Comparison of ENCODE assay signal across 9 mouse cellular contexts in genomic region chr4:53919188-53919587, GRCm38 (mm10).
DNase-seq lines count a peak whose midpoint lies in the region; ATAC-seq and TF ChIP-seq lines count a peak whose summit lies in the region.
"Had no signal": no experiment of that assay in that cellular context is flagged by ENCODE, and none has a peak within 500 bp of the region (broad histone marks: within the 10 kb centered on the region; RNA-seq: fewer than 3 reads in every experiment).

No protein-coding gene starts in this region.

- no peaks in the 10 kb centered on the region; the same call in 1 of the 2 replicates for H3K27me3 ChIP-seq in G1E (ENCODE audit: insufficient read depth, low read length)
- no peaks in the 10 kb centered on the region for H3K27me3 ChIP-seq in neural tube, embryonic 11.5 days (ENCODE audit: control insufficient read depth, insufficient read depth, low read length)

- H3K36me3 ChIP-seq in G1E (replicated peaks): no peaks in the 10 kb centered on the region
- H3K36me3 ChIP-seq in neural tube, embryonic 11.5 days (ENCODE audit: control insufficient read depth, insufficient read depth, low read length): no peaks in the 10 kb centered on the region

- H3K4me3 ChIP-seq in G1E (ENCODE audit: low read depth, low read length): no peak overlapping the region
- no peak overlapping the region for H3K4me3 ChIP-seq in neural tube, embryonic 11.5 days (ENCODE audit: low read depth, low read length)
- H3K4me3 ChIP-seq: myocyte had no signal

- H3K4me2 ChIP-seq in neural tube, embryonic 11.5 days (ENCODE audit: low read depth): no peak overlapping the region

- H3K27ac ChIP-seq in neural tube, embryonic 11.5 days (ENCODE audit: low read depth, low read length): no peak overlapping the region

- TF ChIP-seq CTCF in G1E (IDR thresholded peaks at IDR 0.05; ENCODE audit: low read depth, low read length): no peak

- no peak overlapping the region for H3K9ac ChIP-seq in neural tube, embryonic 11.5 days (ENCODE audit: low read length)

- no peaks in the 10 kb centered on the region for H3K4me1 ChIP-seq in G1E (ENCODE audit: insufficient read depth, low read depth, low read length)
- H3K4me1 ChIP-seq in neural tube, embryonic 11.5 days (ENCODE audit: control insufficient read depth, insufficient read depth, low read length): no peaks in the 10 kb centered on the region

- no peaks in the 10 kb centered on the region for H3K9me3 ChIP-seq in G1E (replicated peaks)
- H3K9me3 ChIP-seq in neural tube, embryonic 11.5 days (ENCODE audit: control insufficient read depth, low read length): no peaks in the 10 kb centered on the region

- no peak for ATAC-seq in G1E (ENCODE audit: extremely low read depth, insufficient number of reproducible peaks, low FRiP score, poor library complexity, severe bottlenecking)
- no peak for ATAC-seq in neural tube, embryonic 11.5 days (ENCODE audit: insufficient read depth, low FRiP score, low TSS enrichment)

- intact Hi-C loops in left cerebral cortex, postnatal 25 days (cut with DNase I): loop anchor here (1.0 to 5.0 kb wide), 2 partner anchors 34 to 182 kb away; no protein-coding TSS in a partner anchor

- peak; percentile 11 for DNase-seq in left cerebral cortex, adult 11 months (ENCODE audit: low spot score)
- DNase-seq in left cerebral cortex, adult 8-10 months (ENCODE audit: low spot score in 2 of 2): no peak
- peak; percentile 29 for DNase-seq in G1E (ENCODE audit: low spot score)
- DNase-seq in adrenal gland, postnatal 36 days: peak; percentile 61 to 72
- peak; percentile 36 to 71 for DNase-seq in frontal cortex, postnatal 36 days (ENCODE audit: low spot score in 2 of 2)
- peak; percentile 58 for DNase-seq in left cerebral cortex, postnatal 25 days (ENCODE audit: low spot score in 2 of 2)
- peak; percentile 67 for DNase-seq in neural tube, embryonic 11.5 days (ENCODE audit: low spot score)
- DNase-seq in cerebellum, adult 9-11 months: no peak

Comparison
In these comparisons a context has a peak if more than half of its experiments do, and no peak if none do; other contexts are left out.
1. DNase-seq: peak in left cerebral cortex, adult 11 months (single experiment), G1E (single experiment), adrenal gland, postnatal 36 days (2 of 2), frontal cortex, postnatal 36 days (2 of 2), left cerebral cortex, postnatal 25 days (2 of 2) and neural tube, embryonic 11.5 days (single experiment); none in left cerebral cortex, adult 8-10 months (0 of 2) and cerebellum, adult 9-11 months (single experiment).